Mouse (Mus musculus): ENCODE results near the gene Tshz2.
A peak's percentile ranks its signal among the peaks of the same experiment; 100 is the strongest.

The Tshz2 gene

DNA sequence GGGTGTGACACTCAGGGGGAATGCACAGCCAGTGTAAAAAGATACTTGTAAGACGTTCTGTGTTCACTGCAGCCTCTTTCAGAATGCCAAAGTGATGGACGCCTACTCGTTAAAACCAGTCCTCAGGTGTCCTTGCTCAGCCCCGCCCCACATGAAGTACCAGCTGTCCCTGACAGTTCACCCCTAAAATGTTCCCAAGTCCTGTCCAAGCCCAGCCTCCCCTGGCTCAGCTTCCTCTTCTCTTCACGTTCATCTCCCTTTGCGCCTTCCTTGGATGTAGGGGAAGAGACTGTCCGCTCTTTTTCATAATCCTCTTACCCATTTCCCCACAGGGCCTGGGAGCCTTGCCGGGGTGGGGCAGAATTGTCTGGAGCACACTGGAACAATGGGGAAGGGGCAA, 374.0 kb downstream of the Tshz2 start:
- DNase-seq (ENCODE audit: low read depth), result no peak

GRCm38 (mm10) chr2:170007426-170007958, 374.7 kb downstream of the Tshz2 start:
- DNase-seq (ENCODE audit: low read depth), result no peak

DNA sequence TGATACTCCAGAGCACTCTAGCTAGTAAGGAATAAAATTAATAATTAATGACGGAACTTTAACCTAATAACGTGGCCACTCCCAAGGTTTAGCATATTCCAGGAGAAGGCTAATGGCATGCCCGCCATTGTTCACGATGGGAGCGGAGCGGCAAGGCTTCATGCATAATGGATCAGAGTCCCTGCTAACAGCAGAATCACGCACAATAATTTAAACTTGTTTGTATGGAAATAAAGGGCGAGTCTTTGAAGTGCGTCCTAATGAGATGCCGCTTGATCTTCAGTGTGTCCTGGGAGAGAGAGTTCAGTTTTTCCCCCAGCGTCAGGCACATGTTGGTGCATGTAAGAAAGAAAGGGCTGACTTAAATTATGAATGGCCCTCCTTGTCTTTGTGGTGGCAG, 376.9 kb downstream of the Tshz2 start:
- DNase-seq (ENCODE audit: low read depth), result no peak

GRCm38 (mm10) chr2:170011858-170012257, 379.0 kb downstream of the Tshz2 start:
- no peak for DNase-seq (ENCODE audit: low read depth)

DNA sequence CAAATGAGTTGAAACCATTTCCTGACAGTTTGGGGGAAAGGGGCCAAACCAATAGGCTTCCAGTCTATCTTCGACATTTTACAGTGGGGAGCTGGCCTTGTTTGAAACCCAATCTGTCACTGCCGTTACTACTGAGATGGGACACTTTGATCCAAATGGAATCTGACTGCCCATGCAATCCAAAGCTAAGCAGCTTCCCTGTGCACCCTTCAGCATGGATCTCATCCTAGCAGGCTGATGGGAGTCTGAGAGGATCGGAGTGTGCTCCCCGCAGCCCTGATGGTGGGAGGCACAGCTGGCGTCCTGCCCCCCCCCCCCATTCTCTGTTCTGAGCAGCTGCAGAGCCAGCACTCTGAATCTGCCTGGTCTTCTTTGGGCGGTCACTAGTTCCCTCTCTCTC, 384.5 kb downstream of the Tshz2 start:
- no peak for DNase-seq (ENCODE audit: low read depth)

DNA sequence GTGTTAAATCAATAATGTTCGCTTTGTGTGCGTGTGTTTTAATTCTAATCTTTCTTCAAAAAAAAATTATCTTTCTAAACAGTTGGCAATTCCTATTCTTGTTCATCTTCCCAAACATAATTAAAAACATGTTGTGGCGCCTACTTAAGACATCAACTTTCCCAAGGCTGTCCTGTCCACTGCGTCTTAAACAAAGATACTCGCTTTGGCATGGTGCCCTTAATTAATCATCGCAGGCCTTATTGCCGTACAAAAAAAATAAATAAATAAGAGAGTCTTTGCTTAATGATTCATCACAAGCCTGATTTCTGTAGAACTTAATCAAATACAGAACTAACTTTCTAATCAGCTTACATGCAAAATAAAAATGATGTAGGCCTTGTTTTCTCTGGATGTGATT, 385.1 kb downstream of the Tshz2 start:
- no peak for DNase-seq (ENCODE audit: low read depth)

GRCm38 (mm10) chr2:170022953-170023352, 390.1 kb downstream of the Tshz2 start:
- DNase-seq (ENCODE audit: low read depth), result no peak

- DNase-seq (ENCODE audit: low read depth), result no peak
These were observed 390.9 kb downstream of the Tshz2 start for GRCm38 (mm10) chr2:170023741-170024140.

DNA sequence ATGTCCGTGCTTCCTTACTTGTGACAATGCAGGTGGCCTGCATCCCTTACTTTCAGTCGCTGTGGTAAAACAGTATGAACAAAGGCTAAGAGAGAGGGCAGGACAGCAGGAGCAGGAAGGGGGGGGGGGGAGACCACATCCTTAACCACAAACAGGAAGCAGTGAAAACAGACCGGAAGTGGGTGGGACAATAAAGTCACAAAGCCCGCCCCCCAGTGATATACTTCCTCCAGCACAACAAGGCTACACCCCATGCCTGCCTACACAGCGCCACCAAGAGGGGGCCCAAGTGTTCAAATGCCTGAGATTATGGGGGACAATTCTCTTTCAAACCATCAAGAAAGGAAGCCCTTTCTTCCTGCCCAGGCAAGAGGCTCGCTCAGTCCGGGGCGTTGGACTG, 392.1 kb downstream of the Tshz2 start:
- DNase-seq (ENCODE audit: low read depth), result peak; percentile 4

DNA sequence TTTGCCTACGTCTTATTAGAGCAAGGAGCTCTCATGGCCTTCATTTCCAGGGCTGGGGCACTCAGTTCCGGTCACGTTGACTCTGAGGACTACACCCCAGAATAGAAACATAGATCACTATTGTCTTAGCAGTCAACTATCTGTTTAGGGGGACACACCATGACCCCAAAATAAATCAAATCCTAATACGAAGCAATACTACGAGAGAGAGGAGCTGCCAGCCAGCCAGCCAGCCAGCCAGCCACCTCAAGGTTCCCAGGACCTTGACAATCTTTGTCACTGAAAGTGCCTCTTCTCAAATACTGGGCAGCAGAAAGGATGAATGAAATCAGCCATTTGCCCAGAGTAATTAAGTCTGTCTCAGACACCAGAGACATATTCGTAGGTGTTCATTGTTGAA, 393.1 kb downstream of the Tshz2 start:
- no peak for DNase-seq (ENCODE audit: low read depth)

DNA sequence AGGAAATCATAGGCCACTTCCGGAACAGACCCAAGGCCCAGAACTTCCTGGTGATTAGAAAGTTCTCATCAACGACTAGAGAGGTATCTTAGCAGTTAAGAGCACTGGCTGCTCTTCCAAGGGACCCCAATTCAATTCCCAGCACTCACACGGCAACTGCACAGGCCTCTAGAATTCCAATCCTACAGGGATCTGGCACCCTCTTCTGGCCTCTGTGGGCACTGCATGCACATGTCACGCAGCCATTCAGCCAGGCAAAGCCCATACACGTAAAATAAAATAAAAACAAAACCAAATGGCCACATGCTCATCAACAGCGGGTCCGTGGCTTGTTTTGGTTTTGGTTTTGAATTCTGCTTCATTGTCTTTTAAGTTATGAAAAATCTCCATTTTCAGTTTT, 395.0 kb downstream of the Tshz2 start:
- DNase-seq (ENCODE audit: low read depth), result peak; percentile 9

- DNase-seq (ENCODE audit: low read depth), result no peak
These were observed 395.9 kb downstream of the Tshz2 start for GRCm38 (mm10) chr2:170028488-170029303.

DNA sequence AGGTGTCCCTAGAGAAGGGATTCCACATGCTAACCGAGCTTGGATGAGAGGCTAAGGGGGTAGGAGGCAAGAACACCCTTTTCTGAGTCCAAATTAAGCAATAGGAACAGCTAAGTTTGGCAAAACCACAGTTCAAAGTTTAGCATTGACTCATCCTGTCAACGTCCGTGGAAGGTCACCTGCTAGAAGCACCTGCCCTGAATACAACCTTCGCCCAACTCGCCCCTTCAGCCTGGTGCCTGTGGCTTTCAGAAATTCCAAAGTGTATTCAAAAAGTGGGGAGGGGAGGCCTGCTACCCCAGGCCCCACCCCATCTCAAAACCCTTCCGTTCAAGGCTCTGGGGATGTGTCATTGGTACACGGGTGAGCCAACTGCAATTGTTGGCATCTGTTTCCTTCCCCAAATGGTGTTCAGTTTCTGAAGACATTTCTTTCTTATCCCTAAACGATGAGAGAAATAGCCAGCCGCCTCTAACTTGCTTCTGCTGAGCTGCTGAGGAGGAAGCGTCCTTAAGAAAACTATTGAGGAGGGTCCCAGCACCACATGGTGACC, 396.6 kb downstream of the Tshz2 start:
- no peak for DNase-seq (ENCODE audit: low read depth)

- no peak for DNase-seq (ENCODE audit: low read depth)
These were observed 398.4 kb downstream of the Tshz2 start for GRCm38 (mm10) chr2:170031226-170031625.

GRCm38 (mm10) chr2:170031872-170032271, 399.1 kb downstream of the Tshz2 start:
- no peak for DNase-seq (ENCODE audit: low read depth)

DNA sequence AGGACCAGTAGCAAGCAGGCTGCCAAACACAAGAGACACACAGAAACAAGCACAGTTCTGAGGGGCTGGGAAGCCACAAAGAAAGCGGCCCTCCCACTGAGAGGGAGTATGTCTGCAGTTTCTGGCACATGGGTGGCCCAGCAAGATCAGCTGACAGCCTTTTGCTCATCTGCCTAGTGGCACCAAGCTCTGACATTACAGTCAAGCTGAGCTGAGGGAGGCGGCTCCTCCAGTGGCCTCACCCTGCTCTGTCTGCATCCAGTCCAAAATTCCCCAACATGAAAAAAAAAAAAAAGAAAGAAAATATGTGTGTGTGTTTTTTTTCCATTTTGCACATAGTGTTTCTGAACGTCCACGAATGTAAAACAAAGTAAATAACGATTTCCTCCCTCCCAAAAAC, 400.4 kb downstream of the Tshz2 start:
- DNase-seq (ENCODE audit: low read depth), result no peak

GRCm38 (mm10) chr2:170034794-170035193, 402.0 kb downstream of the Tshz2 start:
- no peak for DNase-seq (ENCODE audit: low read depth)

DNA sequence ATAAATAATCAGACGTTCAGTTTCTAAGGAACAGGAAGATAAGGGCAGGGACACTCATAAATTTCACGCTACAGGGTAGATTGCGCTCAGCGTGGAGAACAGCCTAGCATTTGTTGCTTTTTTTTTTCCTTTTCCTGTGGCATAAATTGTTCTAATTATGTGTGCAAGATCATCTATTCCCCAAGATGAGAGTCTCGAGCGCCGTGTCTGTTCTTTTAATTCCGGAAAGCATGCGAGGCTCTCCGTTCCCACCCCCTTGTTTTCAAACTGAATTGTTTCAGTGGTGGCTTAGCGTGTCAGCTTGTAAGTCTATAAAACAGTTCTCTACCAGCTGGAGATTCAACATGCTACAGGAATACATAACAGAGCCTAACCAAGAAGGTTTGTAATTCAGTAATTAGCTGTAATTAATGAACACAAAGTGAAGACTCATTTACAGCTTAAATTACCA, 404.0 kb downstream of the Tshz2 start:
- DNase-seq (ENCODE audit: low read depth), result no peak

DNA sequence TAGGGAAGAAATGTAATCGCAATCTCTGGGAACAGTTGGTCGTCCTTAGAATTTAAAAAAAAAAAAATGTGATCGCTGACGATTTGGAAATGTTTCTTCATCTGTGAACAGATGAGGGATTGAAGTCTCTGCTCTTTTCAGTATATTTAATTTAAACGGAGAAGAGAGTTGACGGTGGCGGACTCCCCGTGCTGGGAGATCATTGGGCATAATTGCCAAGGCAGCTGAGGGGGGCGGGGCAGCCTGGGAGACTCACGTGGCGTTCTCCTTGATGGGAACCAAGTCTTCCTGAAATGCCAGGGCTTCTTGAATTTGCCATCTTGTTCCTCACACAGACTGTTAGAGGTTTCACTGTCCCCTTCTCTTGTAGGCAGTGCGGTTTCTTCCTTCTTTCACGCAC, 404.5 kb downstream of the Tshz2 start:
- no peak for DNase-seq (ENCODE audit: low read depth)

GRCm38 (mm10) chr2:170039772-170040171, 407.0 kb downstream of the Tshz2 start:
- DNase-seq (ENCODE audit: low read depth), result no peak

DNA sequence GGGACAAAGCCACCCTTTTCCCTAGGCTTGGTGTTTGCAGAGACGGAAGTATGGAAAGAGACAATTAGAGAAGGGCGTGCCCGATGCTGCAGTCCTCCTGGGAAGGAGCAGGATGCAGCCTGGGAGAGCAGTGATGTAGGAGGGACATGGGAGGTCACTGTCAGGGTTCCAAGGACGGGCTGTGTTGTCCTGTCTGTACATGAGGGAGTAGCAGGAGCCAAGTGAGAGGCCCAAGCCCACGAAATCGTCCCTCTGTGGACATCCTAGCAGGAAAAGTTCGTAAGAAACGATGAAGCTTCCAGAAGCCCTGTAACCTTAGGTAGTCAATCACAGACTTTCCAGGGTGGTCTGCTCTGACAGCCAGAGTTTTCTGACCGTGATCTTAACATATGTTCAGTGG, 408.3 kb downstream of the Tshz2 start:
- no peak for DNase-seq (ENCODE audit: low read depth)

- peak; percentile 15 for DNase-seq (ENCODE audit: low read depth)
These were observed 409.8 kb downstream of the Tshz2 start for GRCm38 (mm10) chr2:170042471-170043213.

DNA sequence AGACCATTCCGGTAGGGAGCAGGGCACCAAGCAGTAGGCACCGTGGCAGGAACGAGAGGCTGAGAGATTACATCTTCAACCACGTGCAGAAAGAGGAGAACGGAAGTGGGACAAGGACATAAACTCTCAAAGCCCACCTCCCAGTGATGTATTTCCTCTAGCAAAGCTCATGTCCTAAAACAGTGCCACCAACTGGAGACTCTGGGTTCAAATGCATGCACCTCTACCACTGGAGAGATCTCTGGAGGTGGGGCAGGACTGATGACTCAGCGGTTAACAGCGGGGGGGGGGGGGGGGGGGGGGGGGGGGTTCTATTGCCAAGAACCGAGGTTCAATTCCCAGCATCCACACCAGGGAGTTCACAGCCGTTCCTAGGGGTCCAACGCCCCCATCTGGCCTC, 410.5 kb downstream of the Tshz2 start:
- DNase-seq (ENCODE audit: low read depth), result no peak

All from NIH3T3 (cell line).